Mouse (Mus musculus) right cerebral cortex, postnatal 10 days (tissue): Measurements from ENCODE around the gene Olfr803.

Source experiments
- DNase-seq, 2 experiments: peaks; one replicate each; pipeline ENCODE4 v3.0.0; 2021; ENCODE audit warnings: low spot score in 2 of 2

Olfr803 gene

DNA sequence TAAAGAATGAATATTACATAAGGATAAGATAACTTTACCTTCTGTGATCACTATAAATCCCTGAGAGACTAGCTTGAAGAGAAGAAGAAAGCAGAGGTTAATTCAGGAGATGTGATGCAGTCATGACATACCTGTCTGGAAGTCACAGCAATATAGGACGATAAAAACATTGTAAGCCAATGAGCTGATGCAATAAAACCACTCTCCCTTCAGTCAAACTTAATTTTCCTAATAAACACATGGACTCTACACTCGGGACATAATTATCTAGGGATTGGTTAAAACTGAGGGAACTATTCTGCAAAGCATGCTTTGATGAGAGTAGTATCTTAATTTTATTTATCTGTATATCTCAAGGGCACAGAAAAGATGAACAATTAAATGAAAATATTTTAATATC is at the start of gene Olfr803:
Gene Olfr803, minus strand, starts transcription at position 101 of the 400 bp plus-strand sequence.
- no peak for DNase-seq

DNA sequence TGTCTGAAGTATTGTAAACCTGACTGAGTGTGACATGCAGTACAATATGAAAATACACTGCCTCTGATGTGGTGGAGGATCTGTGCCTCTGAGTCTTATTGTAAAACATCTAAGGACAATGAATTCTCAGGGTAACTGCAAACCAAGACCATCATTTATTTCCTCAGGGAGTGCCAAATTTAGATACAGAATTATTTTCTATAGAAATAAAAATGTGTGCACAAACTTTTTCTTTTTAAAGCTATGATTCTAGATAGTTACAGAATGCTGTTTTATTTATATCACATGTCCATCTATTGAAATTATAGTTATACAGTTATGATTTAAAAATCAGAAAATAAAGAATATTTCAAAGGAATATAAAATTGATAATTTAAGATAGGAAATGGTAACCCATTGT is 47.7 kb upstream of the Olfr803 start, which contains the start of gene Olfr806:
Gene Olfr806, minus strand, starts transcription at position 101 of the 400 bp plus-strand sequence.
- DNase-seq: no peak

DNA sequence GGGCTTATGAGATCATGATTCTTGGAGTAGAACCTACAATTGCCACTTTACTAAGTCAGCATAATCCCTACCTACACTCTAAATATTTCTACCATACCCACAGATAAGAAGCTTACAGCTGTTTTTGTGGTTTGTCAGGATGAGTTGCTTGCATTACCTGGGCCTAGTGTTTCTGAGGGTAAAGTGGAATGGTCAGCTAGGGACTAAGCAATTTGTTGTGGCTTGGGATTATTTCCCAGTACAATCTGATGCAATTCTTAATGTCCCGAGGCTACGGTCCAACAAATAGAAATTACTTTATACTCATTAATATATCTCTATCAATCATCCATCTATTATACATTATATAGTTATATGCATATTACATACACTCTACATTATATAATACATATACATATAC is 35.2 kb upstream of the Olfr803 start, which contains the start of gene Olfr805:
Gene Olfr805, minus strand, starts transcription at position 101 of the 400 bp plus-strand sequence.
- DNase-seq: no peak

DNA sequence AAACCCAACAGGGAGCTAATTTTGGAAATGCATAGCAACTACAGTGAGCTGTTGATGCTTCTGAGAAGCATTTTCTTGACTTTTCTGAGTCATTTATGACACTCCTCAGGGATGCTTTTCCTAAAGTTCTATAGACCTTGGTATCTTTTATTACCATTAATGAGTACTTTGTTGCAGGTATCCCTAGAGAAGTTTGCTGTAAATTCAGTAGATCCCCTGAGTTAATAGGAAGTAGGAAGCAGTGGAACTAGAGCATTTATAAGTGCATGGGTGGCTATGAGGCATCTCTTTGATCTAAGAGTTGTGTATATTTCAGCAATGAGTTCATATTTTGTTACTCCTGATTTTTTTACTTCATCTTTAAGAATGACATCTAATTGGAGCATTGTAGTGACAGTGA is 8.8 kb upstream of the Olfr803 start, which contains the start of gene Olfr804:
Gene Olfr804, plus strand, starts transcription at position 301 of the 400 bp plus-strand sequence.
- no peak for DNase-seq

DNA sequence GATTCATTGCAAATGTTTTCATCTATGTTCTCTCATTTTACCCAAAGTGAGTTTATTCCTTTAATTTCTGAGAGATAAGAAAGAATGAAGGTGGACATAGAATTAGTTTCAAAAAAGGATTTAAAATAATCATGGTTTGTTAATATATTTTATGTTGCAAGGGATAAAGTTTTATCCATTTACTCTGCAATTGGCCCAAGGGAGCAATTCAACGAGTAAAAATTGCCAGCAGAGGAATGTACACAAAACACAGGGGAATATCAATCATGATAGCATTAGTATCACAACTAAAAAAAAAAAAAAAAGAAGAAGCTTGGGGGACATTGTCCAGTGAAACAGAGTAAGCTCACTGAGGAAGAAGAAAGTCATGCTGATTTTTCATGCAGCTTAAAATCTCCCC is 6.0 kb downstream of the Olfr803 start, which contains the start of gene Olfr802:
Gene Olfr802, minus strand, starts transcription at position 101 of the 400 bp plus-strand sequence.
- DNase-seq: no peak

DNA sequence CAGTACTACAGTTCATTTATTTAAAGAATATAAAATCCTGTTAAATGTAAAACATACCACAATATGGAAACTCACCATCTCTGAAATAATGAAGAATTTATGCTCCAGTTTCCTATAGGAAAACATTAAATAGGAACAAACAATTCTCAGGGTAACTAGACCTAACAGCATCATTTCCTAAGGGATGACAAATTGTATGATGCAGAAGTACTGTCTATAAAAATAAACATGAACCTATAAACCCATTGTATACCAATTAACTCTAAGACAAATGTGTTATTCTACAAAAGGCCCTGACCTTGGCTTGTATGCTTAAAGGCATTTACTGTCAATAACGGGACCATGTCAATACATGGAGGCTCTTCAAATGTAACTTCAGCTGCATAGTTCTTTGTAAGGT is 20.3 kb downstream of the Olfr803 start, which contains the start of gene Olfr801:
Gene Olfr801, minus strand, starts transcription at position 101 of the 400 bp plus-strand sequence.
- no peak for DNase-seq

DNA sequence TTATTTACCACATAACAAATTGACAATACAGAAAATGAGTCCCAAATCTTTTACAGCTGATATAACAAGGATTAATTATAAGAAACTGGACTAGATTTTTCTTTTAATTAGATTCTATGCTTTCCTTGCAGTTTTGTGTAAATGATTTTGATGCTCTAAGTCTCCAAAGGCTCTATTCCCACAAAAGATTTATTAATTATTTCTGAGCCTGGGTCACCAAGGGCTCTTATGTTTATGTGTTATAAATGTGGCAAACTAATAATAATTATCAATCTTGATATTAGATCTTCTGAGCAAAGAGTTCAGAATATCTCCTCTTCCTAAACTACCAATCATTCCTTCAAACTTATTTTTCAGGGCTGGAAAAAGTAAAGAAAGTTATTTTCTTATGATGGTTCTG is 36.7 kb downstream of the Olfr803 start, which contains the start of gene Olfr800:
Gene Olfr800, plus strand, starts transcription at position 301 of the 400 bp plus-strand sequence.
- no peak for DNase-seq

DNA sequence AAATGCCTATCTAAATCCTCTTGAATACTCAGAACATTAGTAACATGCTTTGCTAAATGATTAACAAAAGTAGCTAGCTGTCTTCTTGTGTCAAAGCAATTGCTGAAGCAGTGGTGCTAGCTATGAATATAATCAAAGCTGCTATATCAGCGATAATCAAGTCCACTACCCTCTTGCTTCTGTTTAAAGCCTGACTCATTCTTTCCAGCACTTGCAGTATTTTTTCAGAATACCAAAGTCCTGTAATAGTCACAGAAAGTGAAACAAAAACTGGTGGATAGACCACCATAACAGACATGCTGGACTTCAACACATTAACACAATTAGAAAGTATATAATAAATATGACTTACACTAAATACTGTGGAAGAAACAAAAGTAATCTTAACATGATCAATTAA is 42.3 kb downstream of the Olfr803 start:
- no peak for DNase-seq
